Mouse (Mus musculus) lung, adult 2 months (tissue): ENCODE data around the gene Cpt1a. TPM values are rescaled to one million over a fixed set of nuclear protein-coding genes. Genes with fewer than 3 reads are reported as not detected.

Experiments
- DNase-seq: peaks from one replicate; pipeline ENCODE4 v3.0.0; 2022
- H3K4me1 ChIP-seq: fragments of 200-500 bp; 2 replicates; pipeline ENCODE4 v1.6.1; 2011; ENCODE audit warnings: low read length; ENCODE audit not compliant: control insufficient read depth, insufficient read depth
- H3K4me3 ChIP-seq: fragments of 200-500 bp; replicated peaks from 2 replicates; pipeline ENCODE3; 2011; ENCODE audit warnings: low read depth, mild to moderate bottlenecking, control low read depth, low read length; ENCODE audit errors: extremely low read depth
- CTCF ChIP-seq: fragments of 200-500 bp; IDR thresholded peaks from 2 replicates; pipeline ENCODE4 v1.5.1; 2011; ENCODE audit warnings: mild to moderate bottlenecking, low read length, control low read depth; ENCODE audit not compliant: insufficient read depth
- POLR2A ChIP-seq: fragments of 200-500 bp; IDR thresholded peaks from 2 replicates; pipeline ENCODE4 v1.6.1; 2011; ENCODE audit warnings: low read depth, mild to moderate bottlenecking, control low read depth, low read length, borderline replicate concordance; ENCODE audit errors: extremely low read depth
- WGBS: fragments of 180-500 bp; shearing (Covaris S2); methylation state at CpG from one replicate; pipeline ENCODE4 v1.1.7; 2018; 5-methylcytosine and 5-hydroxymethylcytosine counted together
- polyA plus RNA-seq: library from polyadenylated mRNA; depleted of rRNA; stranded (reverse); fragments of >200 nt; gene quantifications from 2 replicates; pipeline ENCODE4 v1.2.3, GENCODE M21; 2012

Gene Cpt1a
- polyA plus RNA-seq, 1 experiment: 126 TPM

DNA sequence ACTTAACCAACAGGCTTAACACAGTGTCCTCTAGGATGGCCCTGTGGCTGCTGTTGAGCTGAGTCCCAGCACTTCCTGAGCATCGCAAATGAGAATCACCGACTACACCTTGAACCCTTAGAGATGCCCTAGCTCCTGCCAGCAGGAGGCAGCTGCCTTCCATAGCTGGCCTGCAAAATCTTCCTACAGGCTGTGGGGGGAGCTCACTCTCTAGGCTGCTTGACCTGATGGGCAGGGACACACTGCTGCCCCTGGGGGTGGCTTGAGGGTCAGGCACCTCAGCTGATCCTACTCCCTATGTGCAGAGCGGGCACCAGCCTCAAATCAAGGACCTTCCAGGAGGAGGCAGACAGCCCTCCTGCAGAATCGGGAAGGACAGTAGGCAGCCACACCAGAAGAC lies 35.5 kb downstream of the Cpt1a start:
- 76% methylated on average over 4 of the region's 4 CpGs for WGBS
- no peak for TF ChIP-seq POLR2A
- no peak for TF ChIP-seq CTCF
- Histone ChIP-seq H3K4me1 (peaks cover 10% of the 10 kb centered on the region), H3K4me3 (no peak overlapping the region)
- no peak for DNase-seq

GRCm38 (mm10) chr19:3359841-3360588 lies 37.9 kb downstream of the Cpt1a start:
- WGBS: 70% methylated on average over 13 of the region's 13 CpGs
- no peak for DNase-seq
- H3K4me3 ChIP-seq: no peak overlapping the region
- H3K4me1 ChIP-seq: no peaks in the 10 kb centered on the region
- no peak for TF ChIP-seq CTCF

DNA sequence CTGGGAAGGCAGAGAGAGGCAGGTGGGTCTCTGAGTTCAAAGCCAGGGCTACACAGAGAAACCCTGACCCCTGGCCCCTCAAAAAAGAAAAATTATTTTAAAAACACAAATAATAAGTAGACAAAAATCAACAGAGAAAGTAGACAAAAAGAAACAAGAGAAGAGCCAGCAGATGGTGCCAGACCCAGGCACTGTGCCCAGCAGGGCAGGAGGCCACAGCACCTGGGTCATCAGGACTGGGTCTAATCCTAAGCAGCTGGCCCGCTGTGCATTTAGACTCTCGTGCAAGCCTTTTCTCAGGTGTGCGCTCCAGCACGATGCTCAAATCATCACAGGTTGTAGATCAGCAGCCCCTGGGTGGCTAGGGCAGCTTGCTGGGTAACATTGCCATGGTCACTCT lies 41.4 kb downstream of the Cpt1a start:
- no peak for DNase-seq
- WGBS: 86% methylated on average over 4 of the region's 4 CpGs
- no peaks in the 10 kb centered on the region for H3K4me1 ChIP-seq
- no peak overlapping the region for H3K4me3 ChIP-seq
- no peak for TF ChIP-seq POLR2A
- TF ChIP-seq CTCF: no peak

DNA sequence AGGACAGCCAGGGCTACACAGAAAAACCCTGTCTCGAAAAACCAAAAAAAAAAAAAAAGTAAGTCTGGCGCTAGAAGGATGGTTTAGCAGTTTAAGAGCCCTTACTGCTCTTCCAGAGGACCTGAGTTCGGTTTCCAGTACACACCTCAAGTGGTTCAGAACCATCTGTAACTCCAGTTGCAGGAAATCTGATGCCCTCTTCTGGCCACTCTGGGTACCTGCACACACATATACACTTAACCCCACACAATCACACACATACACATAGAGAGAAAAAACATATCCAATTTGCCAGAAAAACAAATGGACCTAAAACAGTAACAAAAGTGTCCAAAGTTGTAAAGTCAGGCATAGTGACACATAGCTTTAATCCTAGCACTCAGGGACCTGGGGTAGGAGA lies 43.0 kb downstream of the Cpt1a start:
- WGBS: 96% methylated on average over 3 of the region's 3 CpGs
- no peak for DNase-seq
- Histone ChIP-seq H3K4me3 (no peak overlapping the region), H3K4me1 (no peaks in the 10 kb centered on the region)
- no peak for TF ChIP-seq CTCF
- no peak for TF ChIP-seq POLR2A

DNA sequence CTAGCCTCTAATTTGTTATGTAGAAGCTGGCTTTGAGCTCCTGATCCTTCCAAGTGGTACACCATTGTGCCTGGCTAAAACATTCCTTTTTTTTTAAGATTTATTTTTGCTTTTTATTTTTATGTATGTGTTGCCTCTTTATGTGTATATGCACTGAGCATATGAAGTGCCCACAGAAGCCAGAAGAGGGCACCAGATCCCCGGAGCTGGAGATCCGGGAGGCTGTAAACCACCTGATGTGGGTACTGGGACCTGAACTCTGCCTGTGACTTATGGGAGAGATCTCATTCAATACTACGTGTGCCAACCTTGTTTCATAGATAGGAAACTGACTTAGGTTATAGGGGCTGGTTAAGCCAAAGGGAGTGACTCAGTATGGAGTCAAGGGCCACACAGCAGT lies 46.1 kb downstream of the Cpt1a start:
- 89% methylated on average over 3 of the region's 3 CpGs for WGBS
- Histone ChIP-seq H3K4me1 (no peaks in the 10 kb centered on the region), H3K4me3 (no peak overlapping the region)
- DNase-seq: no peak
- TF ChIP-seq CTCF: no peak
- no peak for TF ChIP-seq POLR2A

- no peak for DNase-seq
- H3K4me3 ChIP-seq: no peak overlapping the region
- TF ChIP-seq POLR2A (no peak), CTCF (no peak)
- H3K4me1 ChIP-seq: peaks cover 12% of the 10 kb centered on the region
- WGBS: 63% methylated on average over 12 of the region's 12 CpGs
Measured at GRCm38 (mm10) chr19:3373380-3373779, 51.2 kb downstream of the Cpt1a start.

DNA sequence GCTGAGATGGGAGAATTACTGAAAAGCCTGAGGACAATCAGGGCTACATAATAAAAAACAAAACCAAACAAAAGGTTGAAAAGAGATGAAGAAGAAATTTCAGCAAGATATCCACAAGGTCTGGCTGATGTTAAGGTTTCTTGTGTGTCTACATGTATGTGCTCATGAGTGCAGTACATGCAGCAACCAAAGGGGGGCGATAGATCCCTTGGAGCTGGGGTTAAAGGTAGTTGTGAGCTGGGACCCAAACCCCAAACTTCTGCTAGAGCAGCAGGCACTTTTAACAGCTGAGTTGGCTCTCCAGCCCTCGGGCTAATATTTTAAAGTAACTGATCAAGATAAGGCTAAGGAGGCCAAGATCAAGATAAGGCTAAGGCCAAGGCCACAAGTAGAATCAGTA lies 51.9 kb downstream of the Cpt1a start:
- H3K4me1 ChIP-seq: peaks cover 12% of the 10 kb centered on the region
- TF ChIP-seq CTCF (no peak), POLR2A (no peak)
- H3K4me3 ChIP-seq: no peak overlapping the region
- 47% methylated on average over 2 of the region's 2 CpGs for WGBS
- DNase-seq: no peak

DNA sequence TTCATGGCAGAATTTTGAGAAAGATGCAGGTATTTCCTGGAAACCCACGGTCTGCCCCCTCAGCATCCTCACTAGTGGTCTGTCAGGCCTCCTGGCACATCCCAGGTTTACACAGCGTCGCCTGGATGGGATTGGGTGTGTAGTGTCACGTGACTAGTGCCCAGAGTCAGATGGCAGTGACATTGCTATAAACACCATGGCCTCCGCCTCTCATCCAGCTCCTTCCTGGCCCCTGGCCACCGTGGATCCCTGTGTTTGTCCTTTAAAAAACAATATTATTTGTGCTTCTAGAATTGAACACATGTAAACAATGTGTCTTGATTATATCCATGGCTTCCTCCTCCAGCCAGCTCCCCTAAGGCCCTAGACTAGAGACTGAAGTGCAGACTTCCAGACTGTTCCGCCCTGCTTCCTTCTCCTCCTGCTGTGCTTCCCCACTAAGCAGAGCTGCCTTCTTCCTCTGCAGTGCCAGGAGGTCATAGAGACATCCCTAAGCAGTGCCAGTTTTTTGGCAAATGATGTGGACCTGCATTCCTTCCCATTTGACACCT lies 53.9 kb downstream of the Cpt1a start:
- H3K4me3 ChIP-seq: no peak overlapping the region
- peak; percentile 41 for DNase-seq
- H3K4me1 ChIP-seq: peaks cover 12% of the 10 kb centered on the region
- 47% methylated on average over 7 of the region's 7 CpGs for WGBS
- TF ChIP-seq CTCF (no peak), POLR2A (no peak)

DNA sequence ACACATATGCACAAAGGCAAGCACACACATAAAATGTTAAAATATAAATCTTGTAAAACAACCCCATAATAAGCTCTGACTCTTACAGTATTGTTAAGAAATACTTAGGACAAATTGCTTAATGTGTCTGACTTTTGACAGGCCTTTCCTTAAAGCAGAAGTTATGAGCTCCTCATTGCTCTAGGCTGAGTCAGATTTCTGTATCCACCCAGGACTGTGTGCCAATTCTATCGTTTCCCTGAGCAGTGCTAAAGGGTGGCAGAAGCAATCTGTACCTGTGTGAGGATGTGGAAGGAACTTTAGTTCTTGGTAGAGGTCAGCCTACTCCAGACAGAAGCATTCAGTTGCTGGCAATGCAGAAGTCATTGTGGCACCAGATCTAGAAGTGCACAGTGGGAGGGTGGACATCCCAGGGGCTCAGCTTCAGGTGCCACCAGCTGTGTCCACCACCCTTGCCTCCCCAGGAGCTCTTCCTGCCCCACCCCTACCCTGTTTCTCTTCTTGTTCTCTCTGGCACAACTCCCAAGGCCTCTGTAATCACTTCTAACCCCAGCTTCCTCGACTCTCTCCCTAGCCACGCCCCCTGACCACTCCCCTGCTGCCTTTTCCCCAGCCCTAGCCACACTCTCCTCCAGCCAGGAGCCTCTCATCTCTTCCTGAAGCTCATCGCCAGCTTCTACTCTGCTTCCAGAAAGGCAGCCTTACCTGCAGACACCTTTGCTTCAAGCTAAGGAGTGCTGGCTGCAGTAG lies 55.0 kb downstream of the Cpt1a start:
- peaks cover 12% of the 10 kb centered on the region for H3K4me1 ChIP-seq
- no peak overlapping the region for H3K4me3 ChIP-seq
- WGBS: 19% methylated on average over 4 of the region's 4 CpGs
- TF ChIP-seq POLR2A (no peak), CTCF (no peak)
- DNase-seq: peak; percentile 57
